Mouse (Mus musculus): ENCODE results near the gene Swt1. TPM values are rescaled to one million over a fixed set of nuclear protein-coding genes. Genes with fewer than 3 reads are reported as not detected.
"Not testable (repeated sequence)": the region's sequence is repeated elsewhere in the genome, so short reads cannot be mapped to it uniquely, and the experiment has no call there.

The Swt1 gene
- 15.1 and 20.2 TPM in 2 replicates for polyA plus RNA-seq (2014; fragmentation: Nextera tagmentation; extraction: Ambion mirVana)

DNA sequence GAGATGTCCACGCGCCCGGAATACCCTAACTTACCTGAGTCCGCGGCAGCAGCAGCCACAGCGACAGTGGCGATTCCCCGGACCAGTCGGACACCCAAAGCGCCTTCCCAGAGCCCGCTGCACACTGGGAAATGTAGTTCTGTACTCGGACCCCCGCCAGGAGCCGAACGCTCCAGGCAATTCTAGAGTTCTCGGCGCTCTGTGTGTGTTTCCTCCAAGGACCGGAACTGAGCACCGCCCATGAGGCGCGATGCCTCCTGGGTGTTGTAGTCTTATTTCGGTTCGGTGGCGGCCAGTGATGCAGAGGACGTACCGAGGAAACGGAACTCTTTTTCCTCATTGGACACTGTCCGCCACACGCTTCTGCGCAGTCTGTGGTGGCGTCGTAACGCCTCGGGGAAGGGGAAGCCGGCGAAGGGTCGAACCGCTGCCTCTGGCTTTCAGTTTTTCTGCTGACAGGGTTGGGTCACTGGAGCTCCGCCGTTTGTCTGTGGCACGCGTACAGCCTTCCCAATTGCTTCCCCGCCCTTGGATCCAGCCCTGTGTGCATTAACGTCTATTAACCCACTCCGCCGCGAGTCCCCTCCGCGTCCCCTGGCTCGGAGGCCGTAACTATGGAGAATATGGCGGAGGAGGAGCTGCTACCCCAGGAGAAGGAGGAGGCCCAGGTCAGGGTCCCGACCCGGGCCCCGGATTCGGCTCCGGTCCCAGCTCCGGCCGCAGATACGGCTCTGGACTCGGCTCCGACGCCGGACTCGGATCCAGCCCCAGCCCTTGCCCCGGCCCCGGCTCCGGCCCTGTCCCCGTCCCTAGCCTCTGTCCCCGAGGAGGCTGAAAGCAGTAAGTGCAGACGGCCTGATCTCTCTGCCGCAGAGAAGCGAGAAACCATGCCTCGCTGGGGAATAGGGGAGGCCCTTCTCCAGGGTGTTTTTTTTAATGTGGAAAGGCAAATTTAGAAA, at the start of gene Swt1, which contains the start of gene Trmt1l:
Swt1 (minus strand) TSS at position 193 of the 959 bp plus-strand sequence.
Trmt1l (plus strand) TSS at position 280 of the 959 bp plus-strand sequence.
- under 1% methylated on average over 74 of the region's 74 CpGs for WGBS
- peak; percentile 100 for ATAC-seq (ENCODE audit: low FRiP score)

DNA sequence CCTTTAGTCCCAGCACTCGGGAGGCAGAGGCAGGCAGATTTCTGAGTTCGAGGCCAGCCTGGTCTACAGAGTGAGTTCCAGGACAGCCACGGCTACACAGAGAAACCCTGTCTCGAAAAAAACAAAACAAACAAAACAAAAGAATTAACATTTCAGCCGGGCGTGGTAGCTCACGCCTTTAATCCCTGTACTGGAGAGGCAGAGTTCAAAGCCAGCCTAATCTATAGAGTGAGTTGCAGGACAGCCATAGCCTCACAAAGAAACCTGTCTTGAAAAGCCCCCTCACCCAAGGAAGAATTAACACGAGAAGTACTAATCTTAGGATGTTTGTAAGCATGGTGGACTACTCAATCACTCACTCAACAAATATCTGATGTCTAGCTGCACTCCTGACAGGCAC, 44.1 kb upstream of the Swt1 start:
- not testable (repeated sequence) for H3K4me2 ChIP-seq (replicated peaks); H3K27me3 ChIP-seq (ENCODE audit: control insufficient read depth, insufficient read depth, low read length); H3K27ac ChIP-seq; DNase-seq (ENCODE audit: low spot score); H3K4me1 ChIP-seq (replicated peaks; ENCODE audit: control insufficient read depth, insufficient read depth, low read length); ATAC-seq (ENCODE audit: low FRiP score); H3K4me3 ChIP-seq (replicated peaks; ENCODE audit: low read length); H3K9ac ChIP-seq; H3K9me3 ChIP-seq (ENCODE audit: control insufficient read depth, low read length)
- peaks cover 80% of the 10 kb centered on the region for H3K36me3 ChIP-seq (replicated peaks; ENCODE audit: control insufficient read depth, insufficient read depth)
- 92% methylated on average over 8 of the region's 8 CpGs for WGBS

More for the DNA sequence above, at the start of gene Swt1, which contains the start of gene Trmt1l:
- peak; percentile 99 for DNase-seq (ENCODE audit: low spot score)
- H3K27me3 ChIP-seq (ENCODE audit: control insufficient read depth, insufficient read depth, low read length), result no peaks in the 10 kb centered on the region
- H3K9ac ChIP-seq, result peak within 1 kb of the TSS; percentile 81
- peak within 1 kb of the TSS; percentile 84 for H3K4me3 ChIP-seq (replicated peaks; ENCODE audit: low read length)
- H3K4me2 ChIP-seq (replicated peaks), result peak within 1 kb of the TSS; percentile 55
- H3K4me1 ChIP-seq (replicated peaks; ENCODE audit: control insufficient read depth, insufficient read depth, low read length), result peaks cover 18% of the 10 kb centered on the region
- H3K36me3 ChIP-seq (replicated peaks; ENCODE audit: control insufficient read depth, insufficient read depth), result peaks cover under 1% of the 10 kb centered on the region; the same call in 1 of the 2 replicates
- no peaks in the 10 kb centered on the region for H3K9me3 ChIP-seq (ENCODE audit: control insufficient read depth, low read length)
- peak within 1 kb of the TSS; percentile 96 for H3K27ac ChIP-seq

DNA sequence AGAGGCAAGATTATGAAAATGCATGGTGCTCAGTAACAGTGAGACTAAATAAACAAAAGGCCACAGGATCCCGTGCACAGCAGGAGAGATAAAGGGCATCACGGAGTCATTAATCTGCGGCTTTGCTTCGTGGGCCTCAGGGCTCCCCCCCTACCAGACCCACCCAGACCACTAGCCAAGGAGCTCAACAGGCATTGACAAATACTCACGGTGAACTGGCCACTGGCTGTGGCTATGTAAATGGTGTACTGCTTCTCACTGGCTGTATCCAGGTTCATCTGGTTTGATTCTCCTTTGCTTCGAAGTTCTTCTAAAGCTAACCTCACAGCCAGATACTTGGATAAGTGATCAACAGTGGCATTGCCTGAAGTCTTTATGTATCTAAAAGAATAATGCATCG, 43.2 kb upstream of the Swt1 start:
- ATAC-seq (ENCODE audit: low FRiP score), result no peak
- no peaks in the 10 kb centered on the region for H3K4me1 ChIP-seq (replicated peaks; ENCODE audit: control insufficient read depth, insufficient read depth, low read length)
- H3K27me3 ChIP-seq (ENCODE audit: control insufficient read depth, insufficient read depth, low read length), result no peaks in the 10 kb centered on the region
- no peaks in the 10 kb centered on the region for H3K9me3 ChIP-seq (ENCODE audit: control insufficient read depth, low read length)
- 62% methylated on average over 7 of the region's 7 CpGs for WGBS
- no peak overlapping the region for H3K4me3 ChIP-seq (replicated peaks; ENCODE audit: low read length)
- no peak overlapping the region for H3K9ac ChIP-seq
- H3K27ac ChIP-seq, result no peak overlapping the region
- no peak overlapping the region for H3K4me2 ChIP-seq (replicated peaks)
- peaks cover 75% of the 10 kb centered on the region for H3K36me3 ChIP-seq (replicated peaks; ENCODE audit: control insufficient read depth, insufficient read depth)
- DNase-seq (ENCODE audit: low spot score), result no peak

DNA sequence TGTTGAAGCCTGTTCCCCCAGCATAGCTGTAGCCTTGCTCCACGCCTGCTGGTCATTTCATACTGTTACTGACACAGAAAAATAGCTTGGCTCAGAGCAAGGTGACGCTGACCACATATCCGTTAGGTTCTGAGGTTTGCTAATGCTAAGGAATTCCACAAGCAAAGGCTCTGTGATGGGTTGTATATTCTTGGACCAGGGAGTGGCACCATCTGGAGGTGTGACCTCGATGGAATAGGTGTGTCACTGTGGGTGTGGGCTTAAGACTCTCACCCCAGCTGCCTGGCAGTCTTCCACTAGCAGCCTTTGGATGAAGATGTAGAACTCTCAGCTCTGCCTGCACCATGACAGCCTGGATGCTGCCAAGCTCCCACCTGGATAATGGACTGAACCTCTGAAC, 38.3 kb upstream of the Swt1 start:
- H3K27ac ChIP-seq, result no peak overlapping the region
- H3K27me3 ChIP-seq (ENCODE audit: control insufficient read depth, insufficient read depth, low read length), result no peaks in the 10 kb centered on the region
- H3K9me3 ChIP-seq (ENCODE audit: control insufficient read depth, low read length), result no peaks in the 10 kb centered on the region
- no peak overlapping the region for H3K9ac ChIP-seq
- H3K4me2 ChIP-seq (replicated peaks), result no peak overlapping the region
- H3K4me1 ChIP-seq (replicated peaks; ENCODE audit: control insufficient read depth, insufficient read depth, low read length), result no peaks in the 10 kb centered on the region
- 86% methylated on average over 4 of the region's 4 CpGs for WGBS
- DNase-seq (ENCODE audit: low spot score), result no peak
- no peak overlapping the region for H3K4me3 ChIP-seq (replicated peaks; ENCODE audit: low read length)
- ATAC-seq (ENCODE audit: low FRiP score), result no peak
- H3K36me3 ChIP-seq (replicated peaks; ENCODE audit: control insufficient read depth, insufficient read depth), result peaks cover 31% of the 10 kb centered on the region

DNA sequence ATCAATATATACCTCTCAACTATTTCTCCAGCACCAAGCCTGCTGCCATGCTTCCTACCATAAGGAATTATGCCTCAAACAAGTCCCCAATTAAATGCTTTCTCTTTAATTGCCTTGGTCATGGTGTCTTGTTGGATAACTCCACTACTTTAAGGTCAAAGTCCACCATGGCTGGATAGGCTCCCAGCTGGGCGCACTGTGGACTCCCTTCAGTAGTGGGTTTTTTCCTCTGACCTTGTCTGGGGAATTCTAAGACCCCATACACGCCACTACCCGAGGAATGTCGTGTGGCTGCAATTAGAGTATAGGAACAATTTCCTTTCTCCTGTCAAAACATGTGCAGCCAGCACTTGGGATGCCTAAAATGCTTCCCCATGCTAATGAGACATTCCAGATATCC, 36.7 kb upstream of the Swt1 start:
- 76% methylated on average over 4 of the region's 4 CpGs for WGBS
- no peak for ATAC-seq (ENCODE audit: low FRiP score)

DNA sequence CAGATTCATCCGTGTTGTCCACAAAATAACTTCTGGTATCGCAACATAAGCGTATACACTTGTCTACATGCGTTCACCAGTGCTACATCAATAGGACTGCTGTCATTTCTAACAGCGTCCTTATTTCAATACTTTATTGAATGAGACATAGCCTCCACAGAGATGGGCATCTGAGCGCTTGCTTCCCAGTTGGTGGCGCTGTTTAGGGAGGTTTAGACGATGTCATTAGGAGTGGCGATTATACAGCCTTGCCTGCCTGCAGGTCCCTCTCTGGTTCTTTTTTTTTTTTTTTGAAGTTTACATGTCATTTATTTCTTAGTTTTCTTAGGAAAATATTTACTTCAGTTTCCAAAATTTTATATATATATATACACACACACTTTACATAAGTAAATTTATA, 33.0 kb upstream of the Swt1 start:
- Histone ChIP-seq H3K4me3 (replicated peaks; ENCODE audit: low read length) (no peak overlapping the region), H3K27ac (no peak overlapping the region), H3K36me3 (replicated peaks; ENCODE audit: control insufficient read depth, insufficient read depth) (peaks cover 45% of the 10 kb centered on the region), H3K27me3 (ENCODE audit: control insufficient read depth, insufficient read depth, low read length) (no peaks in the 10 kb centered on the region), H3K4me2 (replicated peaks) (no peak overlapping the region), H3K4me1 (replicated peaks; ENCODE audit: control insufficient read depth, insufficient read depth, low read length) (no peaks in the 10 kb centered on the region), H3K9me3 (ENCODE audit: control insufficient read depth, low read length) (no peaks in the 10 kb centered on the region), H3K9ac (no peak overlapping the region)
- ATAC-seq (ENCODE audit: low FRiP score) (no peak), DNase-seq (ENCODE audit: low spot score) (peak; percentile 42)
- WGBS, result 75% methylated on average over 9 of the region's 9 CpGs

More for the DNA sequence above, 36.7 kb upstream of the Swt1 start:
- Histone ChIP-seq H3K9me3 (ENCODE audit: control insufficient read depth, low read length) (no peaks in the 10 kb centered on the region), H3K4me3 (replicated peaks; ENCODE audit: low read length) (no peak overlapping the region), H3K9ac (no peak overlapping the region), H3K36me3 (replicated peaks; ENCODE audit: control insufficient read depth, insufficient read depth) (peaks cover 32% of the 10 kb centered on the region), H3K4me2 (replicated peaks) (no peak overlapping the region), H3K4me1 (replicated peaks; ENCODE audit: control insufficient read depth, insufficient read depth, low read length) (no peaks in the 10 kb centered on the region), H3K27ac (no peak overlapping the region), H3K27me3 (ENCODE audit: control insufficient read depth, insufficient read depth, low read length) (no peaks in the 10 kb centered on the region)
- DNase-seq (ENCODE audit: low spot score), result no peak

DNA sequence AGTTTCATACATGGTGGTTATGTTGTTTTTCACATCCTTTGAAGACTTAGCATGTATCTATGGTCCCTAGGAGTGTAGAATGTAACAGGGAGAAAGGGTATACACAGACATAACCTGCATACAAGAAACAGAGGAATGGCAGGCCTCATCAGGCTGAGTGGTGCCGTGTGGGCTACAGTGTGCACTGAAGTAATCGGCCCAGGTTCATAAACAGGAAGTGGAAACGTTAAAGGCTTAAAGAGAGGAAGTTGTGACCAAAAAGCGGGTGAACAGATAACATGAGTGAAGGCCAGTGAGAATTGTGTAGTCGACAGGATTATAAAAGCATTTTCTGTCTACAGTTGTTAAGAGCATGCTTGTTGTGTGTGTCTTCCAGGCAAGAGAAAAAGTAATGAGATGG, 28.8 kb upstream of the Swt1 start:
- H3K4me3 ChIP-seq (replicated peaks; ENCODE audit: low read length), result no peak overlapping the region
- peaks cover 79% of the 10 kb centered on the region for H3K36me3 ChIP-seq (replicated peaks; ENCODE audit: control insufficient read depth, insufficient read depth)
- no peaks in the 10 kb centered on the region for H3K9me3 ChIP-seq (ENCODE audit: control insufficient read depth, low read length)
- H3K4me2 ChIP-seq (replicated peaks), result no peak overlapping the region
- DNase-seq (ENCODE audit: low spot score), result no peak
- ATAC-seq (ENCODE audit: low FRiP score), result no peak
- WGBS, result 92% methylated on average over 5 of the region's 5 CpGs
- no peak overlapping the region for H3K9ac ChIP-seq
- no peaks in the 10 kb centered on the region for H3K4me1 ChIP-seq (replicated peaks; ENCODE audit: control insufficient read depth, insufficient read depth, low read length)
- no peaks in the 10 kb centered on the region for H3K27me3 ChIP-seq (ENCODE audit: control insufficient read depth, insufficient read depth, low read length)
- no peak overlapping the region for H3K27ac ChIP-seq

DNA sequence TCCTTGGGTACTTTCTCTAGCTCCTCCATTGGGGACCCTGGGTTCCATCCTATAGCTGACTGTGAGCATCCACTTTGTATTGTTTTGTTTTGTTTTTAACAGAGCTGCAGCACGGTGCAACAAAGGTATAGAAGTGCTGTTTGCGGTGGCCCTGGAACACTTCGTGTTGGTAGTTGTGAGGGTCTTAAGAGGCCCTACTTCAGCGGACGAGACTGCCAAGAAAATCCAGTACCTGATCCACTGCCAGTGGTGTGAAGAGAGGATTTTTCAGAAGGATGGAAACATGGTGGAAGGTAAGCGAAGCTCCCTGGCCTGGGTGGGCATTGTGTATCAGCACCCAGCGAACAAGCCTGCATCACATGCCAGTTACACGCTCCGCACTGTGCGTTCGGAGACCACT, 23.7 kb upstream of the Swt1 start:
- ATAC-seq (ENCODE audit: low FRiP score), result no peak
- Histone ChIP-seq H3K4me3 (replicated peaks; ENCODE audit: low read length) (no peak overlapping the region), H3K27me3 (ENCODE audit: control insufficient read depth, insufficient read depth, low read length) (no peaks in the 10 kb centered on the region)

DNA sequence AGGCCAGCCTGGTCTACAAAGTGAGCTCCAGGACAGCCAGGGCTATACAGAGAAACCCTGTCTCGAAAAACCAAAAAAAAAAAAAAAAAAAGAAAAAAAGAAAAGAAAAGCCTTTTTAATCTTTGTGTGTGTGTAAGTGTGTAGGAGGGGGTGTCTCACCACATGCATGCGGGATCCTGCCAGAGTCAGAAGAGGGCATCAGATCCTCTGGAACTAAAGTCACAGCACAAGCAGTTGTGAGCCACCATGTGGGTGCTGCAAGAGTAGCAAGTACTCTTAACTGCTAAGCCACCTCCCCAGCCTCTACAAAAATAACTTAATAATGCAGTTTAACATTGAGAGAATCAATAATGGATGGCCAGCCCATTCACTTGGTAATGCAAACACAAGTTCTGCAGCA, 22.6 kb upstream of the Swt1 start:
- WGBS, result 89% methylated on average over 1 of the region's 2 CpGs
- no peaks in the 10 kb centered on the region for H3K4me1 ChIP-seq (replicated peaks; ENCODE audit: control insufficient read depth, insufficient read depth, low read length)
- DNase-seq (ENCODE audit: low spot score) (no peak), ATAC-seq (ENCODE audit: low FRiP score) (no peak)
- no peaks in the 10 kb centered on the region for H3K27me3 ChIP-seq (ENCODE audit: control insufficient read depth, insufficient read depth, low read length)
- H3K9me3 ChIP-seq (ENCODE audit: control insufficient read depth, low read length), result no peaks in the 10 kb centered on the region
- no peak overlapping the region for H3K4me3 ChIP-seq (replicated peaks; ENCODE audit: low read length)
- H3K4me2 ChIP-seq (replicated peaks), result no peak overlapping the region
- H3K27ac ChIP-seq, result no peak overlapping the region
- H3K36me3 ChIP-seq (replicated peaks; ENCODE audit: control insufficient read depth, insufficient read depth), result peaks cover 90% of the 10 kb centered on the region
- H3K9ac ChIP-seq, result no peak overlapping the region

More for the DNA sequence above, 23.7 kb upstream of the Swt1 start:
- Histone ChIP-seq H3K4me2 (replicated peaks) (no peak overlapping the region), H3K9ac (no peak overlapping the region), H3K36me3 (replicated peaks; ENCODE audit: control insufficient read depth, insufficient read depth) (peaks cover 89% of the 10 kb centered on the region), H3K27ac (no peak overlapping the region), H3K9me3 (ENCODE audit: control insufficient read depth, low read length) (no peaks in the 10 kb centered on the region), H3K4me1 (replicated peaks; ENCODE audit: control insufficient read depth, insufficient read depth, low read length) (no peaks in the 10 kb centered on the region)
- DNase-seq (ENCODE audit: low spot score), result no peak
- WGBS, result 98% methylated on average over 11 of the region's 11 CpGs

Data from hindbrain, embryonic 14.5 days (tissue).